Mouse (Mus musculus) bone marrow, adult 2 months (tissue): ENCODE results near the gene Map4k2. TPM values are rescaled to one million over a fixed set of nuclear protein-coding genes. Genes with fewer than 3 reads are reported as not detected.

Source experiments
- H3K27ac ChIP-seq: fragments of 200-500 bp; 2 replicates; pipeline ENCODE4 v1.5.1; 2012; ENCODE audit warnings: low read depth, mild to moderate bottlenecking, control low read depth, inconsistent platforms, low read length; ENCODE audit not compliant: control insufficient read depth, poor library complexity, insufficient read depth
- H3K4me1 ChIP-seq: fragments of 200-500 bp; 2 replicates; pipeline ENCODE4 v1.6.1; 2011; ENCODE audit warnings: low read length; ENCODE audit not compliant: control insufficient read depth, insufficient read depth
- H3K4me3 ChIP-seq: fragments of 200-500 bp; replicated peaks from 2 replicates; pipeline ENCODE3; 2011; ENCODE audit warnings: mild to moderate bottlenecking, low read depth, low read length, control low read depth; ENCODE audit not compliant: control insufficient read depth
- CTCF ChIP-seq: fragments of 200-500 bp; IDR thresholded peaks from 2 replicates; pipeline ENCODE4 v1.5.1; 2011; ENCODE audit warnings: low read length, control low read depth; ENCODE audit not compliant: control insufficient read depth, insufficient read depth
- POLR2A ChIP-seq: fragments of 200-500 bp; IDR thresholded peaks from 2 replicates; pipeline ENCODE4 v1.6.1; 2011; ENCODE audit warnings: low read depth, mild to moderate bottlenecking, control low read depth, low read length, borderline replicate concordance; ENCODE audit not compliant: control insufficient read depth
- WGBS: fragments of 180-500 bp; shearing (Covaris S2); methylation state at CpG from one replicate; pipeline ENCODE4 v1.1.7; 2018; 5-methylcytosine and 5-hydroxymethylcytosine counted together
- polyA plus RNA-seq: library from polyadenylated mRNA; stranded (reverse); fragments of >200 nt; gene quantifications from 2 replicates; pipeline ENCODE4 v1.2.4, GENCODE M21; 2011; ENCODE audit warnings: low replicate concordance; ENCODE audit not compliant: missing spikeins, insufficient read depth, insufficient read length

The Map4k2 gene
- polyA plus RNA-seq, 1 experiment, result 324 TPM

GRCm38 (mm10) chr19:6343066-6343925 is 2.4 kb downstream of the Map4k2 start:
- peak overlapping the region; percentile 0; the same call in 1 of the 2 replicates for H3K27ac ChIP-seq
- WGBS, result 60% methylated on average over 19 of the region's 19 CpGs
- TF ChIP-seq CTCF (peak; percentile 18; the same call in 1 of the 2 replicates), POLR2A (no peak)
- peaks cover 16% of the 10 kb centered on the region for H3K4me1 ChIP-seq
- peak overlapping the region; percentile 20 for H3K4me3 ChIP-seq

- Histone ChIP-seq H3K27ac (no peak overlapping the region; the same call in 1 of the 2 replicates), H3K4me1 (peaks cover 16% of the 10 kb centered on the region), H3K4me3 (no peak overlapping the region)
- 70% methylated on average over 5 of the region's 5 CpGs for WGBS
- TF ChIP-seq CTCF (no peak), POLR2A (no peak)
Measured at GRCm38 (mm10) chr19:6343996-6344395, 3.1 kb downstream of the Map4k2 start.

GRCm38 (mm10) chr19:6346023-6346422 is 5.1 kb downstream of the Map4k2 start:
- H3K4me3 ChIP-seq, result peak overlapping the region; percentile 5
- peak overlapping the region; percentile 44 for H3K27ac ChIP-seq
- peaks cover 16% of the 10 kb centered on the region for H3K4me1 ChIP-seq
- WGBS, result 84% methylated on average over 5 of the region's 5 CpGs
- TF ChIP-seq CTCF, result no peak
- TF ChIP-seq POLR2A, result no peak

GRCm38 (mm10) chr19:6346661-6347060 is 5.7 kb downstream of the Map4k2 start:
- Histone ChIP-seq H3K4me3 (peak overlapping the region; percentile 37), H3K27ac (peak overlapping the region; percentile 2; the same call in 1 of the 2 replicates), H3K4me1 (peaks cover 16% of the 10 kb centered on the region)
- 67% methylated on average over 10 of the region's 10 CpGs for WGBS
- no peak for TF ChIP-seq CTCF
- no peak for TF ChIP-seq POLR2A

GRCm38 (mm10) chr19:6347615-6348014 is 6.7 kb downstream of the Map4k2 start:
- no peak overlapping the region for H3K27ac ChIP-seq
- H3K4me1 ChIP-seq, result peaks cover 19% of the 10 kb centered on the region
- WGBS, result 84% methylated on average over 4 of the region's 4 CpGs
- no peak overlapping the region for H3K4me3 ChIP-seq
- TF ChIP-seq POLR2A (no peak), CTCF (no peak)

- TF ChIP-seq POLR2A, result no peak
- TF ChIP-seq CTCF, result no peak
- 29% methylated on average over 9 of the region's 9 CpGs for WGBS
- no peak overlapping the region; the same call in 1 of the 2 replicates for H3K27ac ChIP-seq
- no peak overlapping the region for H3K4me3 ChIP-seq
- H3K4me1 ChIP-seq, result peaks cover 14% of the 10 kb centered on the region
Measured at GRCm38 (mm10) chr19:6348717-6349116, 7.8 kb downstream of the Map4k2 start.

GRCm38 (mm10) chr19:6349215-6349983 is 8.5 kb downstream of the Map4k2 start:
- WGBS, result 12% methylated on average over 14 of the region's 14 CpGs
- H3K4me1 ChIP-seq, result peaks cover 14% of the 10 kb centered on the region
- H3K4me3 ChIP-seq, result no peak overlapping the region
- H3K27ac ChIP-seq, result peak overlapping the region; percentile 17
- no peak for TF ChIP-seq CTCF
- TF ChIP-seq POLR2A, result no peak

GRCm38 (mm10) chr19:6351431-6352106 is 10.6 kb downstream of the Map4k2 start:
- 66% methylated on average over 14 of the region's 14 CpGs for WGBS
- H3K4me3 ChIP-seq, result no peak overlapping the region
- TF ChIP-seq CTCF, result no peak
- no peak for TF ChIP-seq POLR2A
- peak overlapping the region; percentile 12; the same call in 1 of the 2 replicates for H3K27ac ChIP-seq
- peaks cover 9% of the 10 kb centered on the region for H3K4me1 ChIP-seq
